Mouse (Mus musculus) testis, adult 2 months (tissue): ENCODE data around the gene Sap30. TPM values are rescaled to one million over a fixed set of nuclear protein-coding genes. Genes with fewer than 3 reads are reported as not detected.

Experiments
- H3K27ac ChIP-seq: fragments of 200-500 bp; 2 replicates; pipeline ENCODE4 v1.5.1; 2012; ENCODE audit warnings: low read depth, low read length; ENCODE audit not compliant: control insufficient read depth, insufficient read depth
- H3K27me3 ChIP-seq: fragments of 200-500 bp; 2 replicates; pipeline ENCODE4 v1.6.1; 2012; ENCODE audit warnings: mild to moderate bottlenecking, low read length, moderate library complexity; ENCODE audit not compliant: control insufficient read depth, insufficient read depth
- H3K36me3 ChIP-seq: fragments of 200-500 bp; 2 replicates; pipeline ENCODE4 v1.6.1; 2012; ENCODE audit warnings: mild to moderate bottlenecking, low read length; ENCODE audit not compliant: control insufficient read depth, insufficient read depth
- H3K4me1 ChIP-seq: fragments of 200-500 bp; 2 replicates; pipeline ENCODE4 v1.6.1; 2012; ENCODE audit warnings: low read length; ENCODE audit not compliant: control insufficient read depth, insufficient read depth
- H3K4me3 ChIP-seq: fragments of 200-500 bp; 2 replicates; pipeline ENCODE4 v1.5.1; 2012; ENCODE audit warnings: low read depth, mild to moderate bottlenecking, low read length, moderate library complexity, mixed read lengths; ENCODE audit not compliant: control insufficient read depth
- CTCF ChIP-seq: fragments of 200-500 bp; IDR thresholded peaks from 2 replicates; pipeline ENCODE4 v1.5.1; 2012; ENCODE audit warnings: low read depth, mild to moderate bottlenecking, inconsistent platforms, low read length, moderate library complexity; ENCODE audit not compliant: control insufficient read depth, insufficient read depth, insufficient replicate concordance
- POLR2A ChIP-seq: fragments of 200-500 bp; IDR thresholded peaks from 2 replicates; pipeline ENCODE4 v1.6.1; 2012; ENCODE audit warnings: low read depth, mild to moderate bottlenecking, inconsistent platforms, low read length, moderate library complexity; ENCODE audit not compliant: control insufficient read depth
- polyA plus RNA-seq: library from polyadenylated mRNA; depleted of rRNA; stranded (reverse); fragments of >200 nt; gene quantifications from 2 replicates; pipeline ENCODE4 v1.2.3, GENCODE M21; 2012

The Sap30 gene
- polyA plus RNA-seq, 1 experiment = 10.5 TPM

GRCm38 (mm10) chr8:57489896-57490295, 2.2 kb upstream of the Sap30 start:
- no peak for TF ChIP-seq POLR2A
- no peak for TF ChIP-seq CTCF
- Histone ChIP-seq H3K36me3 (no peaks in the 10 kb centered on the region), H3K4me1 (peaks cover 8% of the 10 kb centered on the region), H3K27me3 (no peaks in the 10 kb centered on the region), H3K4me3 (no peak overlapping the region), H3K27ac (no peak overlapping the region)

GRCm38 (mm10) chr8:57489366-57489765, 1.7 kb upstream of the Sap30 start:
- Histone ChIP-seq H3K4me1 (peaks cover 8% of the 10 kb centered on the region), H3K27ac (no peak overlapping the region), H3K4me3 (no peak overlapping the region), H3K36me3 (no peaks in the 10 kb centered on the region), H3K27me3 (no peaks in the 10 kb centered on the region)
- TF ChIP-seq CTCF = no peak
- no peak for TF ChIP-seq POLR2A

- Histone ChIP-seq H3K4me1 (peaks cover 8% of the 10 kb centered on the region), H3K27ac (peak overlapping the region; percentile 66), H3K4me3 (peak overlapping the region; percentile 85), H3K36me3 (no peaks in the 10 kb centered on the region), H3K27me3 (no peaks in the 10 kb centered on the region)
- TF ChIP-seq POLR2A (no peak), CTCF (0 out of 2 replicates have a peak, but pooled peaks have one; percentile 0)
Observed at GRCm38 (mm10) chr8:57488312-57488765, 679 bp upstream of the Sap30 start.

GRCm38 (mm10) chr8:57486491-57487440, 894 bp downstream of the Sap30 start:
- peaks cover 8% of the 10 kb centered on the region for H3K4me1 ChIP-seq
- TF ChIP-seq POLR2A = no peak
- no peak for TF ChIP-seq CTCF

GRCm38 (mm10) chr8:57480606-57481005, 7.1 kb downstream of the Sap30 start:
- no peaks in the 10 kb centered on the region for H3K27me3 ChIP-seq
- no peak for TF ChIP-seq POLR2A
- TF ChIP-seq CTCF = no peak
- H3K27ac ChIP-seq = no peak overlapping the region
- H3K4me3 ChIP-seq = no peak overlapping the region
- no peaks in the 10 kb centered on the region for H3K4me1 ChIP-seq
- no peaks in the 10 kb centered on the region for H3K36me3 ChIP-seq

More at GRCm38 (mm10) chr8:57486491-57487440, 894 bp downstream of the Sap30 start:
- H3K36me3 ChIP-seq = no peaks in the 10 kb centered on the region
- peak overlapping the region; percentile 91 for H3K4me3 ChIP-seq
- no peaks in the 10 kb centered on the region for H3K27me3 ChIP-seq
- peak overlapping the region; percentile 94 for H3K27ac ChIP-seq

GRCm38 (mm10) chr8:57479700-57480099, 8.0 kb downstream of the Sap30 start:
- no peaks in the 10 kb centered on the region for H3K4me1 ChIP-seq
- no peaks in the 10 kb centered on the region for H3K27me3 ChIP-seq
- no peak overlapping the region for H3K27ac ChIP-seq
- H3K36me3 ChIP-seq = no peaks in the 10 kb centered on the region
- TF ChIP-seq CTCF = no peak
- no peak for TF ChIP-seq POLR2A
- no peak overlapping the region for H3K4me3 ChIP-seq

GRCm38 (mm10) chr8:57478406-57478805, 9.3 kb downstream of the Sap30 start:
- H3K27me3 ChIP-seq = no peaks in the 10 kb centered on the region
- no peak overlapping the region for H3K4me3 ChIP-seq
- no peaks in the 10 kb centered on the region for H3K4me1 ChIP-seq
- H3K36me3 ChIP-seq = no peaks in the 10 kb centered on the region
- no peak for TF ChIP-seq POLR2A
- no peak for TF ChIP-seq CTCF
- no peak overlapping the region for H3K27ac ChIP-seq
